Mouse (Mus musculus) forebrain, embryonic 16.5 days (tissue): ENCODE results near the gene Arid1b. TPM values are rescaled to one million over a fixed set of nuclear protein-coding genes. Genes with fewer than 3 reads are reported as not detected.

Experiments
- ATAC-seq: fragments of 200-750 bp; cut with Nextera tagmentation; 2 replicates; pipeline ENCODE4 v1.8.0; 2017; ENCODE audit warnings: mild to moderate bottlenecking, moderate library complexity
- H3K27ac ChIP-seq: fragments of 300-500 bp; sonication (generic); 2 replicates; pipeline ENCODE4 v1.5.1; 2014; ENCODE audit warnings: low read length, control low read depth
- H3K27me3 ChIP-seq: fragments of 300-500 bp; sonication (generic); replicated peaks from 2 replicates; pipeline ENCODE4 v1.6.1; 2014; ENCODE audit warnings: low read length; ENCODE audit not compliant: control insufficient read depth, insufficient read depth
- H3K36me3 ChIP-seq: fragments of 300-500 bp; sonication (generic); 2 replicates; pipeline ENCODE4 v1.6.1; 2014; ENCODE audit not compliant: control insufficient read depth, insufficient read depth
- H3K4me1 ChIP-seq: fragments of 300-500 bp; sonication (generic); replicated peaks from 2 replicates; pipeline ENCODE4 v1.6.1; 2014; ENCODE audit warnings: low read length; ENCODE audit not compliant: control insufficient read depth, insufficient read depth
- H3K4me2 ChIP-seq: fragments of 300-500 bp; sonication (generic); 2 replicates; pipeline ENCODE4 v1.6.1; 2014; ENCODE audit warnings: mild to moderate bottlenecking, low read length, control low read depth
- H3K4me3 ChIP-seq: fragments of 300-500 bp; sonication (generic); replicated peaks from 2 replicates; pipeline ENCODE4 v1.5.1; 2014; ENCODE audit warnings: mild to moderate bottlenecking, low read length, control low read depth
- H3K9ac ChIP-seq: fragments of 300-500 bp; sonication (generic); replicated peaks from 2 replicates; pipeline ENCODE4 v1.6.1; 2014; ENCODE audit warnings: low read depth, low read length, control low read depth
- H3K9me3 ChIP-seq: fragments of 300-500 bp; sonication (generic); 2 replicates; pipeline ENCODE4 v1.6.1; 2016; ENCODE audit warnings: low read length; ENCODE audit not compliant: control insufficient read depth
- WGBS: fragments of 180-500 bp; shearing (Covaris S2); extraction: QIAGEN DNeasy Blood & Tissue Kit; methylation state at CpG from one replicate; pipeline ENCODE4 v1.1.7; 2014; 5-methylcytosine and 5-hydroxymethylcytosine counted together
- polyA plus RNA-seq: library from polyadenylated mRNA; unstranded; fragments of >200 nt; fragmentation: Nextera tagmentation; extraction: Ambion mirVana; gene quantifications from 2 replicates; pipeline ENCODE4 v1.2.1, GENCODE M21; 2015

Gene Arid1b
- polyA plus RNA-seq, 1 experiment from 2014 or later, result 15.1 TPM

DNA sequence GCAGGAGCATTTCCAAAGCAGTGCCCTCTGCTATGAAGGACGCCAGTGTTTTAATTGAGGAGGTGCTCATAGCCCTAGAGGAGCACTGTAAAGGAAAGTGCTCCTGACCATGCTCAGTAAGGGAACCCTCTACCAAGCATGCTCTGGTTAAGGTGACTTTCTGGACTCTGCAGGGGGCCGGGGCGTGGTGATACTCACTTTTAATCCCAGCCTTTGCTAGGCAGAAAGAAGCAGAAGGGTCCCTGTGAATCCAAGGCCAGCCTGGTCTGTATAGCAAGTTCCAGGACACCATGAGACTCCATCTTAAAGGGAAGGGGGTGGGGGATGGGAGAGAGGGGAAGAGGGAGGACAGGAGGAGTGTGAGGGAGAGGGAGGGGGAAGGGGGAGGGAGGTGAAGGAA, 394.2 kb downstream of the Arid1b start:
- no peak for ATAC-seq
- 65% methylated on average over 3 of the region's 3 CpGs for WGBS
- Histone ChIP-seq H3K9ac (no peak overlapping the region), H3K27ac (no peak overlapping the region), H3K9me3 (no peaks in the 10 kb centered on the region), H3K4me1 (peaks cover 6% of the 10 kb centered on the region; the same call in 1 of the 2 replicates), H3K36me3 (no peaks in the 10 kb centered on the region), H3K4me2 (no peak overlapping the region), H3K4me3 (no peak overlapping the region), H3K27me3 (no peaks in the 10 kb centered on the region)

DNA sequence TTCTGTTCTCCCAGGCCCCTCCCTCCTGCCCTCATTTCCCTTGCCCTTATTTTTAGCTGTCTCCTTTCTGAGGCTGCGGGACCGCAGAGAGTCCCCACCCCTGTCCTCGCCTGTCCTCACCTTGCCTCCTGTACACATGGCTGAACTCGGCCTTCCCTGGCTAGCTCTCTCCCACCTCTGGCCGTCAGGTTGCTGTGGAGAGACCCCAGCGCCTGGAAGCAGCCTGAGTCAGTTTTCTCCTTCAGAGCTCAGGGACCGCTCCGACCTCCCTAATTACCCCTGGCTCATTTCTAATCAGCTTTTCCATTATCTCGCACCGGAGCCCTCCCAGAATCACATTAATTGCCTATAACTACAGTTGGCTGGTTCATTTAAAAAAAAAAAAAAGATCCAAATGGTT, 396.6 kb downstream of the Arid1b start:
- Histone ChIP-seq H3K27ac (no peak overlapping the region), H3K36me3 (no peaks in the 10 kb centered on the region), H3K4me2 (no peak overlapping the region), H3K9ac (no peak overlapping the region), H3K4me3 (no peak overlapping the region), H3K4me1 (peaks cover 6% of the 10 kb centered on the region; the same call in 1 of the 2 replicates), H3K27me3 (no peaks in the 10 kb centered on the region), H3K9me3 (no peaks in the 10 kb centered on the region)
- ATAC-seq, result no peak
- WGBS, result 26% methylated on average over 10 of the region's 10 CpGs

DNA sequence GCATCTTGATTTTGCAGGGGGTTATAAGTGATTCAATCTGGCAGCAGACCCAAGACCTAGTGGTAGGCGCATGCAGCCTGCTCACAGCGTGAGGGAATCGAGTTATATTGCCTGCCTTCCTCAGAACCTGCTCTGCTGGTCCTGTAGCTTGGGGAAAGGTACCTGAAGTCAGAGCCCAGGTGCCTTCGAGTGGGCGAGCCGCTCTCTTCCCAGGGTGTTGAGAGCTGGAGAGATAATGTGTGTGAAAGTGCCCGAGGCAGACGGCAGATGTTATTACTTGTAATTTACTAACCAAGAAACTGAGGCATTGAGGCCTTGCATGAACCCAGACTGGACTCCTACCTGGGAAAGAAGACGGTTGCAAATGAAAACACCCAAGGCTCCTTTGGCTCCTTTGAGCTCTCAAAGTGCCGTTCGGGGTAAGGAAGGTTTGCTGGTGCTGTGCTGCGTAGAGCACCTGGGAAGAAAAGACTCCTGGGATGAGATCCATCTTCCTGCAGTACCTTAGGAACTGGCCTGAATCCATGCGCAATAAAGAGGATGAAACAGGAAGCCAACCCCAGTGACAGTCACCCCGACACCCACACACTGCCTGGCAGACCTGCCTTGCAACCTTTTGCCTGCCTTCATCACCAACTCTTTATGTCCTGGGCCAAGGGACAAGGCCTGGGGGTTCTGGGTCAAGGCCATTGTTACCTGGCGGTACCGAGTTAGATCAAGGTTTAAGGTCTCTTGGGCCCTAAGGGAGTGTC, 401.5 kb downstream of the Arid1b start:
- Histone ChIP-seq H3K4me1 (peaks cover 8% of the 10 kb centered on the region; the same call in 1 of the 2 replicates), H3K9me3 (no peaks in the 10 kb centered on the region), H3K27ac (no peak overlapping the region), H3K4me2 (no peak overlapping the region), H3K36me3 (no peaks in the 10 kb centered on the region), H3K9ac (no peak overlapping the region), H3K4me3 (no peak overlapping the region), H3K27me3 (no peaks in the 10 kb centered on the region)
- 92% methylated on average over 16 of the region's 16 CpGs for WGBS
- no peak for ATAC-seq

DNA sequence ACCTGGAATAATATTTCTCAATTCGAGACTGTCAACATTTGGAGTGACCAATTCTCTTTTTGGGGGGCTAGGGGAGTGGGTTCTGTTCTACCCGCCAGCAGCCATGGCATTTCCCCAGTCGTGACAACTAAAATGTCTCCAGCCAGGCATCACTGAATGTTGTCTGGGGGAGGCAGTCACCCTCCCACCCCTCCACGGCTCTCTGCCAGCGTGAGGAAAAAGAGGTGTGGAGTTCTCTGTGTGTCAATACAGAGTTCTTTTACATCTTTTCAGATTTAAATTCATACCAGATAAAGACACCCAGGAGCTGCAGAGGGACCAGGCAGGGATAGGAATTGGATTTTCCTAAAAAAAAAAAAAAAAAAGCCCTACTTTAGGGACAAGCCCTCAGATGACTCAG, 402.1 kb downstream of the Arid1b start:
- 67% methylated on average over 5 of the region's 5 CpGs for WGBS
- Histone ChIP-seq H3K4me3 (no peak overlapping the region), H3K27me3 (no peaks in the 10 kb centered on the region), H3K9me3 (no peaks in the 10 kb centered on the region), H3K9ac (no peak overlapping the region), H3K36me3 (no peaks in the 10 kb centered on the region), H3K4me1 (peaks cover 6% of the 10 kb centered on the region; the same call in 1 of the 2 replicates), H3K4me2 (no peak overlapping the region), H3K27ac (no peak overlapping the region)
- no peak for ATAC-seq
